8 mouse cellular contexts compared by ENCODE assay signal in genomic region chr3:146352187-146352586, GRCm38 (mm10). TPM values are rescaled to one million over a fixed set of nuclear protein-coding genes. Genes with fewer than 3 reads are reported as not detected.
DNase-seq lines count a peak whose midpoint lies in the region; ATAC-seq and TF ChIP-seq lines count a peak whose summit lies in the region.

No protein-coding gene starts in this region.

- no peaks in the 10 kb centered on the region for H3K36me3 ChIP-seq in intestine, postnatal 0 days (ENCODE audit: control insufficient read depth, insufficient read depth)
- no peaks in the 10 kb centered on the region for H3K36me3 ChIP-seq in intestine, embryonic 16.5 days (ENCODE audit: control insufficient read depth, insufficient read depth, low read length)
- no peaks in the 10 kb centered on the region for H3K36me3 ChIP-seq in small intestine, adult 2 months (ENCODE audit: control insufficient read depth, insufficient read depth, low read length)

- no peaks in the 10 kb centered on the region for H3K4me1 ChIP-seq in intestine, postnatal 0 days (replicated peaks; ENCODE audit: control insufficient read depth, insufficient read depth, low read length)
- no peaks in the 10 kb centered on the region for H3K4me1 ChIP-seq in intestine, embryonic 16.5 days (ENCODE audit: control insufficient read depth, insufficient read depth, low read length)
- no peaks in the 10 kb centered on the region for H3K4me1 ChIP-seq in small intestine, adult 2 months (ENCODE audit: control insufficient read depth, insufficient read depth, insufficient read length, low read length)

- TF ChIP-seq POLR2A in small intestine, adult 2 months (IDR thresholded peaks at IDR 0.05; ENCODE audit: low read depth, low read length): no peak

- no peak overlapping the region for H3K9ac ChIP-seq in intestine, postnatal 0 days (ENCODE audit: low read depth, low read length)
- no peak overlapping the region for H3K9ac ChIP-seq in intestine, embryonic 16.5 days (ENCODE audit: low read depth, low read length)

- ATAC-seq in intestine, postnatal 0 days: no peak
- no peak for ATAC-seq in intestine, embryonic 16.5 days
- peak; percentile 98 for ATAC-seq in granulocyte monocyte progenitor cell, adult 5-6 weeks (replicated peaks; ENCODE audit: poor library complexity, severe bottlenecking)

- DNase-seq in ES-CJ7 (ENCODE audit: low read depth, low spot score): peak; percentile 67
- DNase-seq in layer of hippocampus, adult 9-11 months: no peak
- no peak for DNase-seq in embryo, embryonic 11 days
- DNase-seq in urinary bladder, postnatal 4 days (ENCODE audit: low spot score in 2 of 2): no peak

- no peaks in the 10 kb centered on the region for H3K9me3 ChIP-seq in intestine, postnatal 0 days (ENCODE audit: control insufficient read depth)
- H3K9me3 ChIP-seq in intestine, embryonic 16.5 days (ENCODE audit: control insufficient read depth, low read length): no peaks in the 10 kb centered on the region

- H3K4me3 ChIP-seq in intestine, postnatal 0 days (ENCODE audit: low read depth, low read length): no peak overlapping the region
- H3K4me3 ChIP-seq in intestine, embryonic 16.5 days (ENCODE audit: low read length): no peak overlapping the region
- H3K4me3 ChIP-seq in small intestine, adult 2 months (ENCODE audit: low read depth, low read length): no peak overlapping the region

- 82% methylated on average over 4 of the region's 4 CpGs for WGBS in intestine, postnatal 0 days
- WGBS in intestine, embryonic 16.5 days: 86% methylated on average over 4 of the region's 4 CpGs
- 72% methylated on average over 4 of the region's 4 CpGs for WGBS in small intestine, adult 2 months

- TF ChIP-seq CTCF in intestine, postnatal 0 days (IDR thresholded peaks at IDR 0.05; ENCODE audit: low read depth): peak; percentile 73
- peak; percentile 65; the same call in 1 of the 2 replicates for TF ChIP-seq CTCF in small intestine, adult 2 months (IDR thresholded peaks at IDR 0.05; ENCODE audit: extremely low read depth, insufficient read length, insufficient replicate concordance, low read depth, low read length)

- H3K27ac ChIP-seq in intestine, postnatal 0 days (ENCODE audit: low read depth, low read length): no peak overlapping the region
- no peak overlapping the region for H3K27ac ChIP-seq in intestine, embryonic 16.5 days (ENCODE audit: low read length)
- H3K27ac ChIP-seq in small intestine, adult 2 months (ENCODE audit: insufficient read depth, low read depth, low read length): no peak overlapping the region

- H3K4me2 ChIP-seq in intestine, postnatal 0 days (replicated peaks; ENCODE audit: low read depth): no peak overlapping the region
- H3K4me2 ChIP-seq in intestine, embryonic 16.5 days (ENCODE audit: low read depth, low read length): no peak overlapping the region

- no peaks in the 10 kb centered on the region for H3K27me3 ChIP-seq in intestine, postnatal 0 days (replicated peaks; ENCODE audit: control insufficient read depth, insufficient read depth, low read length)
- no peaks in the 10 kb centered on the region for H3K27me3 ChIP-seq in intestine, embryonic 16.5 days (replicated peaks; ENCODE audit: control insufficient read depth, insufficient read depth, low read length)
- H3K27me3 ChIP-seq in small intestine, adult 2 months (ENCODE audit: control insufficient read depth, insufficient read depth, low read length): no peaks in the 10 kb centered on the region

RNA-seq across cellular contexts. Expression of gene Ssx2ip, which starts 52.3 kb away (rescaled TPM):
- polyA plus RNA-seq in intestine, postnatal 0 days (2015; fragmentation: Nextera tagmentation; extraction: Ambion mirVana): 31.1 TPM in 2 replicates
- 36.1 and 38.1 TPM in 2 replicates for polyA plus RNA-seq in intestine, embryonic 16.5 days (2015; fragmentation: Nextera tagmentation; extraction: Ambion mirVana)
- total RNA-seq in granulocyte monocyte progenitor cell, adult 5-6 weeks (2014; fragmentation: Nextera tagmentation): 7.6 and 13.9 TPM in 2 replicates
- total RNA-seq in granulocyte monocyte progenitor cell, adult 5-6 weeks (2017): 17.7 and 19.8 TPM in 2 replicates
- 6.3 and 9.6 TPM in 2 replicates for polyA plus RNA-seq in small intestine, adult 2 months (2012; rRNA removed)
